Mouse (Mus musculus) thymus, postnatal 25 days (tissue): ENCODE data around the gene Ephb4.

Experiments
- DNase-seq: peaks from one replicate; pipeline ENCODE4 v3.0.0; 2022

Ephb4 gene

GRCm38 (mm10) chr5:137337190-137337589, 12.7 kb upstream of the Ephb4 start:
- no peak for DNase-seq

- DNase-seq = peak; percentile 82
These were observed 11.7 kb upstream of the Ephb4 start for GRCm38 (mm10) chr5:137338256-137338655.

- DNase-seq = no peak
These were observed 11.1 kb upstream of the Ephb4 start for GRCm38 (mm10) chr5:137338663-137339289.

- DNase-seq = no peak
These were observed 10.5 kb upstream of the Ephb4 start for GRCm38 (mm10) chr5:137339290-137339979.

GRCm38 (mm10) chr5:137340222-137340621, 9.7 kb upstream of the Ephb4 start:
- DNase-seq = no peak

GRCm38 (mm10) chr5:137342407-137343012, 7.4 kb upstream of the Ephb4 start:
- no peak for DNase-seq

- no peak for DNase-seq
These were observed 6.5 kb upstream of the Ephb4 start for GRCm38 (mm10) chr5:137343412-137343811.

- DNase-seq = no peak
These were observed 6.0 kb upstream of the Ephb4 start for GRCm38 (mm10) chr5:137343869-137344268.

GRCm38 (mm10) chr5:137345821-137346220, 4.1 kb upstream of the Ephb4 start:
- no peak for DNase-seq

GRCm38 (mm10) chr5:137346388-137346787, 3.5 kb upstream of the Ephb4 start:
- no peak for DNase-seq

GRCm38 (mm10) chr5:137346983-137347382, 2.9 kb upstream of the Ephb4 start:
- DNase-seq = no peak

- DNase-seq = no peak
These were observed 2.1 kb upstream of the Ephb4 start for GRCm38 (mm10) chr5:137347856-137348255.

GRCm38 (mm10) chr5:137348482-137349383, 1.2 kb upstream of the Ephb4 start:
- no peak for DNase-seq

GRCm38 (mm10) chr5:137350205-137351057, 522 bp downstream of the Ephb4 start:
- DNase-seq = no peak

- DNase-seq = no peak
These were observed 1.1 kb downstream of the Ephb4 start for GRCm38 (mm10) chr5:137351058-137351380.

GRCm38 (mm10) chr5:137351394-137351793, 1.5 kb downstream of the Ephb4 start:
- DNase-seq = no peak

- DNase-seq = no peak
These were observed 2.4 kb downstream of the Ephb4 start for GRCm38 (mm10) chr5:137352011-137352975.

GRCm38 (mm10) chr5:137354091-137354490, 4.2 kb downstream of the Ephb4 start:
- DNase-seq = no peak

- peak; percentile 30 for DNase-seq
These were observed 8.5 kb downstream of the Ephb4 start for GRCm38 (mm10) chr5:137358382-137358781.

- no peak for DNase-seq
These were observed 19.8 kb downstream of the Ephb4 start for GRCm38 (mm10) chr5:137369665-137370064.

GRCm38 (mm10) chr5:137373371-137373950, 23.6 kb downstream of the Ephb4 start:
- no peak for DNase-seq
